Mouse (Mus musculus) MEL (cell line): ENCODE measurements at regions not wholly inside any gene's neighbourhood (a gene's known extent, or its start where the extent isn't known, plus 50 kb on each side); places are given as distances from the start of the nearest gene placed in this dataset.

ENCODE experiments used
- DNase-seq: peaks from one replicate; pipeline ENCODE4 v3.0.0; 2011; ENCODE audit warnings: low read depth, low spot score
- H3K27ac ChIP-seq: 2 replicates; pipeline ENCODE4 v1.5.1; 2012; ENCODE audit warnings: low read depth, mild to moderate bottlenecking, control low read depth, low read length, moderate library complexity; ENCODE audit not compliant: control insufficient read depth
- H3K27me3 ChIP-seq, 2 experiments: fragments of 150-350 bp in 1 of 2; sonication (generic) in 1 of 2; 2 replicates each; pipeline ENCODE4 v1.6.1; 2012; ENCODE audit warnings: low read length in 2 of 2, mild to moderate bottlenecking in 2 of 2, improper control_type of control experiment in 1 of 2, moderate library complexity in 1 of 2; ENCODE audit not compliant: insufficient read depth in 2 of 2, control insufficient read depth in 1 of 2
- H3K36me3 ChIP-seq, 2 experiments: 2 replicates each; pipeline ENCODE4 v1.6.1; 2012 to 2014; ENCODE audit warnings: low read length in 2 of 2, improper control_type of control experiment in 1 of 2, inconsistent platforms in 1 of 2, mild to moderate bottlenecking in 1 of 2; ENCODE audit not compliant: insufficient read depth in 2 of 2, control insufficient read depth in 1 of 2
- H3K4me1 ChIP-seq, 2 experiments: fragments of 150-350 bp in 1 of 2; sonication (generic) in 1 of 2; 2 replicates each; pipeline ENCODE4 v1.6.1; 2012; ENCODE audit warnings: low read length in 2 of 2, improper control_type of control experiment in 1 of 2, mild to moderate bottlenecking in 1 of 2; ENCODE audit not compliant: insufficient read depth in 2 of 2, control insufficient read depth in 1 of 2
- H3K4me3 ChIP-seq, 2 experiments: fragments of 150-350 bp in 1 of 2; sonication (generic) in 1 of 2; 2 replicates each; pipeline ENCODE4 v1.5.1; 2012; ENCODE audit warnings: low read depth in 2 of 2, low read length in 2 of 2, mild to moderate bottlenecking in 2 of 2, moderate library complexity in 2 of 2, control low read depth in 1 of 2, improper control_type of control experiment in 1 of 2; ENCODE audit not compliant: control insufficient read depth in 1 of 2, insufficient read depth in 1 of 2
- H3K79me2 ChIP-seq: 2 replicates; pipeline ENCODE4 v1.6.1; 2012; ENCODE audit warnings: mild to moderate bottlenecking, low read length, moderate library complexity; ENCODE audit not compliant: control insufficient read depth, poor library complexity, insufficient read depth
- H3K9ac ChIP-seq: 2 replicates; pipeline ENCODE4 v1.6.1; 2012; ENCODE audit warnings: low read depth, mild to moderate bottlenecking, control low read depth, low read length, moderate library complexity; ENCODE audit not compliant: control insufficient read depth, poor library complexity, severe bottlenecking
- H3K9me3 ChIP-seq: fragments of 150-350 bp; sonication (generic); replicated peaks from 2 replicates; pipeline ENCODE4 v1.6.1; 2012; ENCODE audit warnings: mild to moderate bottlenecking, low read length, improper control_type of control experiment, moderate library complexity; ENCODE audit not compliant: insufficient read depth
- BHLHE40 ChIP-seq: IDR thresholded peaks from 2 replicates; pipeline ENCODE4 v1.6.1; 2012; ENCODE audit warnings: low read depth, mild to moderate bottlenecking, inconsistent platforms, low read length, improper control_type of control experiment, borderline replicate concordance
- CHD1 ChIP-seq: IDR thresholded peaks from 2 replicates; pipeline ENCODE4 v1.6.1; 2012; ENCODE audit warnings: low read depth, mild to moderate bottlenecking, inconsistent platforms, low read length, improper control_type of control experiment
- CTCF ChIP-seq, 3 experiments: IDR thresholded peaks in 2 of 3; conservative IDR thresholded peaks in 1 of 3; 2 replicates each; pipeline ENCODE4 v1.5.1; 2011 to 2012; ENCODE audit warnings: low read length in 3 of 3, low read depth in 2 of 3, mild to moderate bottlenecking in 2 of 3, improper control_type of control experiment in 1 of 3, inconsistent platforms in 1 of 3, mixed read lengths in 1 of 3, moderate library complexity in 1 of 3; ENCODE audit not compliant: control insufficient read depth in 1 of 3, insufficient read depth in 1 of 3, poor library complexity in 1 of 3, severe bottlenecking in 1 of 3
- E2F4 ChIP-seq: IDR thresholded peaks from 2 replicates; pipeline ENCODE4 v1.6.1; 2011; ENCODE audit warnings: low read depth, low read length, improper control_type of control experiment, borderline replicate concordance
- EP300 ChIP-seq, 2 experiments: IDR thresholded peaks; 2 replicates each; pipeline ENCODE4 v1.6.1; 2011; ENCODE audit warnings: improper control_type of control experiment in 2 of 2, low read length in 2 of 2, low read depth in 1 of 2, mild to moderate bottlenecking in 1 of 2
- ETS1 ChIP-seq: IDR thresholded peaks from 2 replicates; pipeline ENCODE4 v1.6.1; 2012; ENCODE audit warnings: low read depth, mild to moderate bottlenecking, inconsistent platforms, low read length, improper control_type of control experiment, moderate library complexity
- GABPA ChIP-seq: IDR thresholded peaks from 2 replicates; pipeline ENCODE4 v1.6.1; 2012; ENCODE audit warnings: low read depth, mild to moderate bottlenecking, inconsistent platforms, low read length, improper control_type of control experiment, moderate library complexity
- GATA1 ChIP-seq: IDR thresholded peaks from 2 replicates; pipeline ENCODE4 v1.6.1; 2011; ENCODE audit warnings: low read depth, low read length, improper control_type of control experiment
- HCFC1 ChIP-seq: IDR thresholded peaks from 2 replicates; pipeline ENCODE4 v1.6.1; 2012; ENCODE audit warnings: low read depth, mild to moderate bottlenecking, inconsistent platforms, low read length, improper control_type of control experiment, moderate library complexity
- JUND ChIP-seq: IDR thresholded peaks from 2 replicates; pipeline ENCODE4 v1.6.1; 2011; ENCODE audit warnings: low read depth, mild to moderate bottlenecking, improper control_type of control experiment, low read length
- POLR2A ChIP-seq, 2 experiments: IDR thresholded peaks; 2 replicates each; pipeline ENCODE4 v1.6.1; 2011 to 2012; ENCODE audit warnings: low read length in 2 of 2, mild to moderate bottlenecking in 2 of 2, control low read depth in 1 of 2, improper control_type of control experiment in 1 of 2, low read depth in 1 of 2, moderate library complexity in 1 of 2; ENCODE audit not compliant: control insufficient read depth in 1 of 2, insufficient read depth in 1 of 2, poor library complexity in 1 of 2
- TBP ChIP-seq: IDR thresholded peaks from 2 replicates; pipeline ENCODE4 v1.8.0; 2011; ENCODE audit warnings: low read depth, low read length, improper control_type of control experiment

- DNase-seq, result no peak
- no peak overlapping the region for H3K4me3 ChIP-seq
- no peaks in the 10 kb centered on the region for H3K4me1 ChIP-seq
- H3K27me3 ChIP-seq, result no peaks in the 10 kb centered on the region
- no peaks in the 10 kb centered on the region for H3K79me2 ChIP-seq
- no peak overlapping the region for H3K9ac ChIP-seq
- H3K27ac ChIP-seq, result no peak overlapping the region
- TF ChIP-seq BHLHE40, result no peak
- no peak for TF ChIP-seq E2F4
- H3K36me3 ChIP-seq, result no peaks in the 10 kb centered on the region
- H3K9me3 ChIP-seq, result no peaks in the 10 kb centered on the region
Observed at GRCm38 (mm10) chr3:17616439-17617070, 331.7 kb upstream of the Cypt12 start.

GRCm38 (mm10) chr3:17619489-17619888 is 328.7 kb upstream of the Cypt12 start:
- no peaks in the 10 kb centered on the region for H3K27me3 ChIP-seq
- H3K36me3 ChIP-seq, result no peaks in the 10 kb centered on the region
- no peak overlapping the region for H3K27ac ChIP-seq
- no peak for DNase-seq
- H3K4me1 ChIP-seq, result no peaks in the 10 kb centered on the region
- H3K79me2 ChIP-seq, result no peaks in the 10 kb centered on the region
- no peak overlapping the region for H3K4me3 ChIP-seq
- no peak overlapping the region for H3K9ac ChIP-seq
- TF ChIP-seq POLR2A (IDR thresholded peaks at IDR 0.05; ENCODE audit: control insufficient read depth in 1 of 2, insufficient read depth in 1 of 2, low read depth in 1 of 2, low read length in 2 of 2, poor library complexity in 1 of 2), result no peak
- no peak for TF ChIP-seq CTCF (IDR thresholded peaks at IDR 0.05 in 2 of 3, conservative IDR thresholded peaks at IDR 0.05 in 1 of 3; ENCODE audit: control insufficient read depth in 1 of 3, insufficient read depth in 1 of 3, low read depth in 2 of 3, low read length in 3 of 3, poor library complexity in 1 of 3, severe bottlenecking in 1 of 3)
- TF ChIP-seq TBP, result no peak
- TF ChIP-seq EP300 (IDR thresholded peaks at IDR 0.05; ENCODE audit: low read depth in 1 of 2, low read length in 2 of 2), result no peak
- H3K9me3 ChIP-seq, result no peaks in the 10 kb centered on the region

- TF ChIP-seq GABPA (no peak), CHD1 (no peak), EP300 (IDR thresholded peaks at IDR 0.05; ENCODE audit: low read depth in 1 of 2, low read length in 2 of 2) (no peak), JUND (no peak), GATA1 (no peak), ETS1 (no peak), HCFC1 (no peak)
- H3K4me1 ChIP-seq, result no peaks in the 10 kb centered on the region
- H3K27me3 ChIP-seq, result no peaks in the 10 kb centered on the region
- H3K79me2 ChIP-seq, result no peaks in the 10 kb centered on the region
- H3K27ac ChIP-seq, result no peak overlapping the region
- H3K36me3 ChIP-seq, result no peaks in the 10 kb centered on the region
- H3K9ac ChIP-seq, result no peak overlapping the region
- DNase-seq, result no peak
- H3K4me3 ChIP-seq, result no peak overlapping the region
- H3K9me3 ChIP-seq, result no peaks in the 10 kb centered on the region
Observed at GRCm38 (mm10) chr3:17619890-17620289, 328.3 kb upstream of the Cypt12 start.
